Mouse (Mus musculus): ENCODE results near the gene Fmo6.

Gene Fmo6

DNA sequence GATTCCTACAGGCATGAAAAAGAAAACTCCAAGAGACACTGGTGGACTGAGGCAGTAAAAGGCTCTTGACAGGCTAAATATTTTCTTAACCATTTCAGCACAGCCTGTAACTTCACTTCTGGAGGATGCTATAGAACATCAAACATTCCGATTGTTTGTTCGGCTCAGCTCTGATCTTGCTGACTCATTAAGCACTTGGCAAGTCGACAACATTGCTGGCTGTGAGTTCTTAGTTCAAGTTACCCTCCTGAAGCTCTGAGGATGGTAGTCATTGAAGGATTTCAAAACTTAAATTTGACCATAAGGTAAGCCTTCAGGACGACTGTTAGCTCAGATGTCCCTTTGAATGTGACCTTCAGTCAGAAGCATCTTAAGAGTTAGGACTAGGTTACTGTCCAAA lies 69.9 kb downstream of the Fmo6 start:
- in situ Hi-C loops (cut with MboI; ENCODE audit: low pct_unique_long_range_greater_than_20kb in 1 of 2, low sequenced_read_pairs in 2 of 2, unreplicated experiment in 1 of 2): no loop called here

Measured in mouse embryonic stem cell (cell line).